Mouse (Mus musculus) kidney, postnatal 10 days (tissue): ENCODE measurements around the gene Gm44503.
A peak's percentile ranks its signal among the peaks of the same experiment; 100 is the strongest.

Experiments
- DNase-seq: peaks from one replicate; pipeline ENCODE4 v3.0.0; 2021; ENCODE audit warnings: mixed read lengths

The Gm44503 gene

DNA sequence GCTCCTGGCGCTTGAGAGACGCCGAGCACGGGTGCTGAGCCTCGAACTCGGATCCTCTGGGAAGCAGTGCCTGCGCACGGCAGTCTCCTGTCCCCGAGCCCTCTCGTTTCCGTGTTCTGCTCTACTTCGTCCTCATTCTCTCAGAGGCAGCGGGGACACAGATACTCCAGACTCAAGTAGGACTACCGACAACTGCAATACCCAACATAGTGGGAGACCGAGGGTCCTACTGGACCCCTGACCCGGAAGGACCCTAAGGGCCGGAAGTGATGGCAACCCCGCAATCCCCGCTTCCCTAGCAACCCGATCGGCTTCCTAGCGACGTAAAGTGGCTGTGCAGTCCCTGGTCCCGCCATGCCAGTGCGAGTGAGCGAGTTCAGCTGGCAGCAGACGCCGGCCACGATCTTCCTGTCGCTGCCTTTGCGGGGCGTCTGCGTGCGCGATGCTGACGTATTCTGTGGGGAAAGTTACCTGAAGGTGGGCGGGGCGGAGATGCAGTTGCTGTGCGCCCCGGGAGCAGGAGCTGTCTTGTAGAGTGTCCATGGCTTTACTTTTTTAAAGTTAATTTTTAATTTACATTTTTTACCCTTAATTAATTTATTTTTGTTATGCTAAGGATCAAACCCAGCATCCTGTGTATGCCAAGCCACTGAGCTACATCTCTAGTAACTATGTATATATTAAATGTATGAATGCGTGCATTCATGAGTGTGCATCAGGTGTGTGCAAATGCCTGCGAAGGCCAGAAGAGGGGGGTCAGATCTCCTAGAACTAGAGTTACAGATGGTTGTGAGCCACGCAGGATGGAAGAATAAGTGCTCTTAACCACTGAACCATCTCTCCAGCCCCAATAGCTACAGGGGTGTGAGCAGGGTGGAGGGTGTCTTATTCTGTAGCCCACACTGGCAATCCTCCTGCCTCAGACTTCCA, at the start of gene Gm44503, which contains the start of gene Dyx1c1:
Gene Gm44503, plus strand, starts transcription at position 332 of the 930 bp plus-strand sequence.
Gene Dyx1c1, plus strand, starts transcription at position 265 of the 930 bp plus-strand sequence.
- DNase-seq: peak; percentile 89

DNA sequence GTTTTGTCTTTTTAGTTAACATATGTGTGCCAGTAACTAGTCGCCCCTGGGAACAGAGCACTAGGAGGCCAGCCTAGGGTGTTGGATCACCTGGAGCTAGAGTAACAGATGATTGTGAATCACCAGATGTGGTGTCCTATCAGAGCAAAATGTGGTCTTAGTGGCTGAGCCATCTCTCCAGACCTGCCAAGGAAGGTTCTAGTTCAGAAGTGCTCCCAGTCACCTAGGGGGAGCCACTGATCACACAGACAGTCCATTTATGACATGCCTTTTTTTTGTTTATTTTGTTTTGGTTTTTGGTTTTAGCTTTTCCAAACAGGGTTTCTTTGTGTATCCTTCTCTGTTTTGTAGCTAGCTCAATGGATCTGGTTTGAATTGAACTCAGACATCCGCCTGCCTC, 47.3 kb upstream of the Gm44503 start:
- DNase-seq: no peak

DNA sequence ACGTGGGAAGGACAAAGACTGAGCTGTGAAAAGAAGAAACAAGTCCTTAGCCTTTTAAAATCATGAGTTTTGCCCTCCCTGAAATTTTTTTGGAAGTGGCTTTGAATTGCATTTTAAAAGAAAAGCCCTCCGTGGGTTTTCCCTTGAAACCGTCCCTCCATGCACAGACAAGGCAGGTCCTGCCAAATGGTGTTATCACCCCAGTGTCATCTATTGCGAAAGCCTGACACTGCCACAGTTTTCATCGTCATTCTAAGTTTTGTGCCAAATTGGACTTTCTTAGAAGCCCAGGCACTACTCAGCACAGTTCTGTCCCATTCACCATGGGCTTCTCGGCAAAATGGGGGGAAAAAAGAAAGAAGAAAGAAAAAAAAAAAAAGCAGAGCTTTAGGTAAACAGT, 45.1 kb upstream of the Gm44503 start:
- no peak for DNase-seq

DNA sequence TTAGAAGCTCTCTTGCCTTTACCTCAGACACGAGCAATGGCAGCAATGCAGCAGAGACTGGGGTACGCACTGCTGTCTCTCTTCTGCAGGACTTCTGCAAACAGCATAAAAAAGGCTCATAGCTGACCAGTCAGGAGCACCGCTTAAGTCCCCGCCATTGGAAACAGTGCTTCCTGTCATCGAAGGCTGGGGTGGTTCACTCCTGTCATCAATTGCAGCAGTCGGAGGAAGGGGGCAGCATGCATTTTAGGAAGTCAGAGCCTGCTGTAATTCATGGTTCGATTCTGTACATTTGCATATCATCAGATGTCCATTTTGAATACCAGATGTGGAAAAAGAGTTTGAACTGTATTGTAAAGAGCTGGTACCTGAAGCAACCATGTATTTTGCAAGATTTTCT, 42.9 kb upstream of the Gm44503 start:
- no peak for DNase-seq

DNA sequence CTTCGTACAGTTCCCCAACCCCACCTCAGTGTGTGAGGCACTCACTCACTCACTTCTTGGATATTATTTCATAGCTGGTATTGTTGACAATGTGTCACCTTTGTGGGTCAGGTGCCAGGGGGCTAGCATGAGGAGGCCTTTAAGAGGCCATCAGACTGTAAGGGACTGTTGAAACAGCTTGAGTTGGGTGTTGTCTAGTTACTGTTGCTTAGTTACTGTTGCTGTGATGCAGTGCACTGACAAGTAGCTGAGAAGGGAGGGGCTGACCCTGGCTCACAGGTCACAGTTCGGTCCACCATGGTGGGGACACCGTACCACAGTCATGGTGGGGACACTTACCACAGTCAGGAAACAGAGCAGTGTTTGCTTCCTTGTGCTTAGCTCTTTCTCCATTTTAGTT, 35.6 kb upstream of the Gm44503 start:
- no peak for DNase-seq

DNA sequence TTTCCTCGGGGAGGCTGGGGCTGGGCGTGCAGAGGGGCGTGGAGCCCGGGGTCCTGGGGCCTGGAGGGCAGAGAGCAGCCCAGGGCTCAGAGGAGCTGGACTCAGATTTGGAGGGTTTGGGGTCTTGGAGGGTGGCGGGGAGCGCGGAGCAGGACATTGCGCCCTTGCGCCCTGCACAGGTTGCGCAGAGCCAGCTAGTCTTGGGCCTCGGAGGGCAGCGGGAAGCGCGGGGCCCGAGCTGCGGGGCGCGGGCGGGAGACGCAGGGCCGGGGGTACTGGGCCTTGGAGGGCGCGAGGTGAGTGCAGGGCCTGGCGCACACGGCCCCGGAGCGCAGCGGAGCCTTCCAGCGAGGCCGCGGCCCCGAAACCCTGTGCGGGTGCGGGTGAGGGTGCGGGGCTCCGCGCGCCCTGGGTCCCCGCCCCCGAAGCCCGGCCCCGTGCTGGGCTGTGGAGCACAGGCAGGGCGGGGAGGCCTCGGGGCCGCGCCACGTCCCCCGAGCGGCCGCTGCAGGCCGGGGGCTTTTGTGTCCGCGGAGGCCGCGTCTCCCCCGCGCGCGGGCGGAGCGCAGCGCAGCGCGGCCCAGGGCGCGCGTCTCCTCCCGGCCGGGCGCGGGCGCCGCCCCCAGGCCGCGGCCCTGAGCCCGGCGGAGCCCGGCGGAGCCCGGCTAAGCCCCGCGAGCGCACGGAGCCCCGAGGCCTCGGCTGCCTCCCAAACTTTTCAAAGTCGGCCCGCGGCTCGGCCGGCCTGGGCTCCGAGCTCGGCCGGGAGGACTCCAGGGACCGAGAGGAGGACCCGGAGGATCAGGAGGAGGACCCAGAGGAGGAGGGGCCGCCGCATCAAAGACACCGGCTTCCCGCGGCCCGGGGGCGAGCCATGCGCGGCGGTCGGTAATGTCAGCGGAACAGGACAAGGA, 33.4 kb upstream of the Gm44503 start, which contains the start of gene Pygo1:
Gene Pygo1, plus strand, starts transcription at position 625 of the 914 bp plus-strand sequence.
- DNase-seq: peak; percentile 73

DNA sequence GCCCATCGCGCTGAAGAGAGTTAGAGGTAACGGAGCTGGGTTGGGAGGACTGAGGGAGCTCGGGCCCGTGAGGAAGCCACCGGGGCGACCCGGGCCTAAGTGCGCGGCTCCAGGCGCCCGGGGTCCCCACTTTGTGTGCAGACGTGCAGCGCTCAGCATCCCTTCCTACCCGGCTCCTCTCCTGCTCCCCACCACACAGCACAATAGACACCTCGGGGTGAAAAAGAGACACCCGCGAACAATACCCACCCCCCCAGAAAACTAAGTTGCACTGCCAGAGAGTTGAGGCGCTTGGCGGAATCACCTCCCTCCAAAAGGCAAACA, 32.8 kb upstream of the Gm44503 start:
- DNase-seq: no peak

DNA sequence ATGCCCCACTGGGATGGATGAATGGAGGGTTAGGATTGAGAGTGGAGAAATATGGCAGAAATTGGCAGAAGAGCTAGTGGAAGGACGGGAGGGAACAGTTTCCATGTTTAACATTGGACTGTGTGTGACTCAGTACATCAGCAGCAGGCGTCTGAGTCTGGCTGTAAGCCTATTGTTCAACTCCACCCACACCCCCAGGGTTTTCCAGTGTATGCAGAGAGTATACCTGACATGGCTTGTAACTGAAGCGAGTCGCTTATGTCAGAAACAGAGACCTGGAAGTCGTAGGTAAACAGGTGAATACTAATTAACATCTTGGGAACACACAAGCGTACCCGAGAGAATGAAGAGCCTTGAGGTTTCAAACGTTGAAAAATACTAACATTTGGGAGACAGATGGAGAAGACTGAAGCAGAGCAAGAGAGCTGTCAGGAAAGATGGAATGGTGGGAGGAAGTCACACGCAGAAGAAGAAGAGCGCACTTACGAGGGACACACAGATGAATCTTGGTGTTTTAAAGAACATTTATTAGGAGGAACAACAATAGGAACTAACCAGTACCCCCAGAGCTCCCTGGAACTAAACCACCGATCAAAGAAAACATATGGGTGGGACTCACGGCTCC, 27.4 kb upstream of the Gm44503 start:
- no peak for DNase-seq

DNA sequence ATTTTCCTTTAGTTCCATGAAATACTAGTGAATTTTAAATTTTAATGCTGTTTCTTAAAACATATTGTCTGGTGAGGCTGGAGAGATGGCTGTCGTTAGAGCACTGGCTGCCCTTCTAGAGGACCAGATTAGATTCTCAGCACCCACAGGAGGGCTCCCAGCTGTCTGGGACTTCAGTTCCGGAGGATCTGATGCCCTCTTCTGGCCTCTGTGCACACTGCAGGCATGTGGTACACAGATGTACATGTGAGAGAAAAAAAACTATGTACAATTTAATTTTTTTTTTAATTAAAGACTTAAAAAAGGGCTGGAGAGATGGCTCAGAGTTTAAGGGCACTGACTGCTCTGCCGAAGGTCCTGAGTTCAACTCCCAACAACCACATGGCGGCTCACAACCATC, 23.3 kb upstream of the Gm44503 start:
- peak; percentile 15 for DNase-seq

DNA sequence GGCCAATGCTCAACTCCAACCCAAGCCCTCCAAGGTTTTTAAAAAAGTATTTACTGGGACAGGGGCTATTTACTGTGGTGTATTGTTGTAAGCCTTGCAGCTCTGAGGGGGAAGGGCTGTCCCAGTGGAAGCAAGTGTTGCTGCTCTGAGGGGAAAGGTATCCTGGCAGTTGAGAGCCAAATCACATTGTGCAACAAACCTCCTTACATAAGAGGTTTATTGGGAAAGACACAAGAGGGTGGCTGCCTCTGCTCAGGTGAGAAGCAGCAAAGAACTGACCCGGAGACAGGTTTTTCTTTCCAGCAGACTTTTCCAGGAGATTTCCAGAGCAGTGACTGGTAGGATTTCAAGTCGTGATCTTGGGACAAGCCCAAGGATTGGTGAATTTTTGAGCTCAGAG, 22.4 kb upstream of the Gm44503 start:
- DNase-seq: no peak

DNA sequence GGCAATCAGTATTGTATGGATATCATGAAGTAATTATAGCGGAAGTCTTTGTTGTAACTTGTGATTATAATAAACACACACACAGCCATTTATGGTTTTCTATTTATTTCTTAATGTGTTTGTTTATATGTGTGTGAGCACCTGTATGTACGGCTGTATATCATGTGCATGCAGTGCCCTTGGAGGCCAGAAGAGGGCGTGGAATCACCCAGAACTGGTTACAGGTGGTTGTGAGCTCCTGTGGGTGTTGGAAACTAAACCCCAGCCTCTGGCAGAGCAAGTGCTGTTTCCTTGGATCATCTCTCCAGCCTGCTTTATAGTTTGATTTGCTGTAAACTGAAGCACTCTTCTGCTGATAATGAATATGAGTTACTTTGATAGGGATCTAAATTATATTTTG, 15.2 kb upstream of the Gm44503 start:
- DNase-seq: peak; percentile 22

DNA sequence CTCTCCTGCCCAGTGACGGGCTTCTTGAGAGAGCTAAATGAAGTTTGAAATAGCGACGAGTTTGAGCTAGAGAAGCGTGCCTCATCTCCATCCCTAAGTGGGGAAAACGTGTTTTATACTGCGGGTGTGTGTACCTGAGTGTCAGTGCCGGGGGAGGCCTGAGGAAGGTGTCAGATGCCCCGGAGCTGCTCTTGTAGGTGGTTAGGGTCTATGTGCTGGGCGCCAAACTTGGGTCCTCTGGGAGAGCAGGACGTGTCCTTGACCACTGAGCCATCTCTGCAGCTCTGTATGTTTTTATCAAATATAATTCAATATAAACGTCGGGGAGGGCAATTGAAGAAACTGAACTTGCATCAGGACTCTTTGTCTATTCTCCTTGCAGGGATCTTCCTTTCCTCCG, 14.4 kb upstream of the Gm44503 start:
- no peak for DNase-seq

DNA sequence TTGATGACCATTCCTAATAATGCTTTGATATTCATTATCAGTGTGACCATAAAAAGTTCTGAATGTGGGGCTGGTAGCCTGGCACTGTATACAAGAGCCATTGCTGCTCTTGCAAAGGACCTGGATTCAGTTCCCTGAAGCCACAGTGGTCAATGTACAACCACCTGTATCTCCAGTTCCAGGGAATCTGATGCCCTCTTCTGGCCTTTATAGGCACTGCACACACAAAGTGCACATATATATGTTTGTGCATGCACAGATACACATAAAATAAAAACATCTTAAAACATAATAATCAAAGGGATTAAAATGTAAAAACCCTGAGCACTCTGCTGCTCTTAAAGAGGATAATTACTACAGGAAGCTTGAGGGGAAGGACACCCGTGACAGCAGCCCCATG, 11.6 kb upstream of the Gm44503 start:
- no peak for DNase-seq

DNA sequence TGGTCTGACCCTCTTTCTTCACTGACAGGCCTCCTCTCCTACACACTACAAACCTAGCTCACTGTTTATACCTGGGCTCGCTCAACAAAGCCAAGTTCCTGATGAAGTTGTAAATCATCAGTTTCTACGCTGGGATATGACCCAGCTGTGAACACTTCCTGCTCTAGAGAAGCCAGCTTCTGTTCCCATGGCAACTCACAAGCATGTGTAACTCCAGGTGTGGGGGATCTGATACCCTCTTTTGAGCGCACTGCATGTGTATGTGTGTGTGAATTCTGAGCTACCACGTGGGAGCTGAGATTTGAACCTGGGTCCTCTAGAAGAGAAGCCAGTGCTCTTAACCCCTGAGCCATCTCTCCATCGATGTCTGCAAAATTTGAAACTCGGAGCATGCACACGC, 9.1 kb upstream of the Gm44503 start:
- no peak for DNase-seq

DNA sequence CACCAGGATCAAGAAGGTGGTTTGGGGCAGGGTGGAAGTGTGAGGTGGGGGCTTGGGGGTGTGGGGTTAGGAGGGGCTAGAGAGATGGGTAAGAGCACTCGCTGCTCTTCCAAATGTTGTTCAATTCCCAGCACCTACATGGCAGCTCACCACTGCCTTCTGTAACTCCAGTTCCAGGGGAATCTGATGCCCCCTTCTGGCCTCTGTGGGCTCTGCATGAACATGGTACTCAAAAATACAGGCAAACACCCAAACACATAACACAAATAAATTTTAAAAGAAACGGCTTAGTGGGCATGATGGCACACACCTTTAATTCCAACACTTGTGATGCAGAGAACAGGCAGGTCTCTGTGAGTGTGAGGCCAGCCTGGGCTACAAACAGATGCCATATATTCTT, 3.9 kb upstream of the Gm44503 start:
- DNase-seq: peak; percentile 37

DNA sequence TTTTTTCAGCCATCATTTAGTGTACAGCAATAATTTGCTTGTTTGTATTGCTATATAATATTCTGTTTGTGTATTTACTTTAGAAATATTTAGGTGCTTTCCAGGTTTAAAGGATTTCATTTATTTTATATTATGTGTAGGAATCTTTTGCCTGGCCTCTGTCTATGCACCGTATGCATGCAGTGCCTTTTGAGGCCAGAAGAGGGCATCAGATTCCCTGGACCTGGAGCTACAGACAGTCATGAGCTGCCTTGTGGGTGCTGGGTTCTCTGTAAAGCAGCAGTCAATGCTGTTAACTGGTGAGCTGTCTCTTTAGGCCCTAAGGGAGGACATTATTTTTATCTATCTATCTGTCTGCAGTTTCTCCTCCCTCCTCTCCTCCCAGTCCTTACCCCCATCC, 3.1 kb upstream of the Gm44503 start:
- DNase-seq: peak; percentile 65

DNA sequence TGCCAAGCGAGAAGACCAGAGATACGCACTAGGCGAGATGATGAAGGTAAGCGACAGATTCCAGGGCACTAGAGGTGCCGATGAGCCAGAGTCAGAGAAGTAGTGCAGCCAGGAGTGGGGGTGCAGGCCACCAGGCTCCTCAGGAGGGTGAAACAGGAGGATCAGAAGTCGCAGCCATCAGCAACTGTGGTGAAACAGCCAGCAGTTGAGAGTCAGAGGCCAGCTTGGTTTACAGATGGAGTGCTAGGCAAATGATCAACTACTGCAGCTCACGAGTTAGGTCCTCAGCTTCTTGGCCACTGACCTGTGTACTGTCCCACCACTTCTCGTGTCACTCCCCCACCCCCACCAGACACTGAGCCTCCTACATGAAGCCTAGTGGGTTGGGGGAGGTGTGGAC, 2.7 kb downstream of the Gm44503 start:
- DNase-seq: peak; percentile 50

DNA sequence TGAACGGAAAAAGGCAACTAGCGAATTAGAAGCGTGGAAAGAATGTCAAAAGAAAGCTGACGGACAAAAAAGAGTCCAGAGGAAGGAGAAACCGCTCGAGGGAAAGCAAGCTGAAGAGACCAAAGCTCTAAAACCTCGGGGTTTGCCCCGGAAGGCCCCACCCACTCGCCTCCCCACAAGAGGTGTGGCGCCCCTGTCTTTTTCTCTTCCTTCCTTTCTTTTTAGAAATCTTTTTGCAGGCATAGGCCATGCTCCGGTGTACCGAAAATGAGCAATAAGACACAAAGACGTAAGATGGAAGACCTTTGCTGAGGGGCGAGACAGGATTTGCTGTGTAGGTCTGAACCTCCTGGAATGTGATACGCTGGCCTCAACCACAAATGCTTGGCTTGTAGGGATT, 3.3 kb downstream of the Gm44503 start:
- no peak for DNase-seq

DNA sequence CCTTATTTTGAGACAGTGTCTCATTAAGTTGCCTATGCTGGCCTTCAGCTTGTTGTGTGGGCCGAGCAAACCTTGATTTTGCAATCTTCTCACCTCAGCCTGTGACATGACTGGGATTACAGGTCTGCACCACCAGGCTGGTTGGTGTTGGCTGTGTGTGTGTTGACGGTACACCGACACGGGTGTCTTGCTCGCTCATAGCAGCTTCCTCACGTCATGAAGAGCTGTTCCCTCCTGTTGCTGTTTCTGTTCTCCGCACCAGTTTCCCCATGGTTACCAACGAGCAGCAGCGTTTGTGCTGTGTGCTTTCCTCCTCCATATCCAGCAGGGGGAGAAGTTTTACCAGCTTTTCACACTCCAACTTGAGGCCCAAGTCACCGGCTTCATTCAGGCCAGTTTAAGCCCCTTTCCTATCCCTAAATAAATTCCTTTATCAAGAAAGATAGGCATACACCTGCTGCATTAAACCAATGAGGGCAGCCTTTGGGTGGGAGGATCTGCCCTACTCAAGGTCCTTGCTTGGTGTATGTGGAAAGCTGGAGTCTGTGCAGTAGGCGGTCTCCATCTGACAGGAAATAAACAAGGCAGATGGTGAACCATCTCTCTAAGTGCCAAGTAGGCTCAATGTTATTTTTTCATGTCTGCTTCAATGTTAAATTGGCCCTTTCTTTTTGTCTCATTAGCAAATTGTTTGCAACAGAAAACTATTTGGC, 9.9 kb downstream of the Gm44503 start:
- DNase-seq: peak; percentile 47

DNA sequence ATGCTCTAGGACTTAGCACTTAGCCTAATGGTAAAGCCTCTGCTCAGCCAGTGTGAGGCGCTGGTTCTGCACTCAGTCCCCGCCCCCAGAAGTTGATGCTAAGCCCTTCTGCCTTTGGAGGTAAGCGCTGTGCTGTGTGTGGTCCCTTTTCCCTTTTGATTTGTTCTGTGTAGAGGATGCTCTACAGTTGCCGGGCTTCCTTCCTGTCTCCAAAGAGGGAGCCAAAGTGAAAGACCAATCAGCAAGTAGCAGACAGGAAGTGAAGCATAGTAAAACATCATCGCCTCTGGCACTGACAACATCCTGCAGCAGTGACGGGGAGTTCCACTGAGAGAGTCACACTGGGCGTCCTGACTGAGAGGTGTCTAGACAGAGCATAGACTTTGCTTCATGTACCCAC, 11.2 kb downstream of the Gm44503 start:
- DNase-seq: peak; percentile 35

DNA sequence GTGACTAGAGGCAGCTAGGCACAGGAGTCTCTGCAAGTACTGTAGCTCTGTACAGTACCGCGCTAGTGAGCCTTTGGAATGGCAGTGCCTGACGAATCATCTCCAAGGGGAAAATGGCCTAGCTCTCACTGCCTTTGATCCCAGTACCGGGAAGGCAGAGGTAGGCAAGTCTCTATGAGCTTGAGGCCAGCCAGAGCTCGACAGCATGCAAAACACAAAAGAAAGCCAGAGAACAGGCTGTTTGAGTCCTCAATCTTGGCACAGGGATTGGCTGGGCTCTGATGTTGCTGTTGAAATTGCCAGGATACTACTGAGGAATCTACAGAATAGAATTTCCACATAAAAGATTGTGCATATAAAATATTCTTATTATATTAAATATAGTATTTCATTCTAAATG, 13.8 kb downstream of the Gm44503 start:
- no peak for DNase-seq

DNA sequence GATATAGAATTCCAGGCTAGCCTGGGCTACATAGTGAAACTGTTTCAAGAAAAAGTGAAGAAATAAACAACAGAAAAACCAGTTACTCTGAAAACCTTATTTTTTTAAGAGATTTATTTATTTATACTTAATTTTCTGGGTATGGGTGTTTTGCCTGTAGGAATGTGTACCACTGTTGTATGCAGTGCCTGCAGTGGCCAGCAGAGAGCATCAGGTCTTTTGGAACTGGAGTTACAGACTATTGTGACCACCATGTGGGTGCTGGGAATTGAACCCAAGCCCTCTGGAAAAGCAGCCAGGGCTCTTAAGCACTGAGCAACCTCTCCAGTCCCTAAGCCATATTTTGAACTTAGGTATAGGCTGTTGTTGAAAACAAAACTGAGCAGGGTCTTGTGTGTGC, 14.3 kb downstream of the Gm44503 start:
- no peak for DNase-seq

DNA sequence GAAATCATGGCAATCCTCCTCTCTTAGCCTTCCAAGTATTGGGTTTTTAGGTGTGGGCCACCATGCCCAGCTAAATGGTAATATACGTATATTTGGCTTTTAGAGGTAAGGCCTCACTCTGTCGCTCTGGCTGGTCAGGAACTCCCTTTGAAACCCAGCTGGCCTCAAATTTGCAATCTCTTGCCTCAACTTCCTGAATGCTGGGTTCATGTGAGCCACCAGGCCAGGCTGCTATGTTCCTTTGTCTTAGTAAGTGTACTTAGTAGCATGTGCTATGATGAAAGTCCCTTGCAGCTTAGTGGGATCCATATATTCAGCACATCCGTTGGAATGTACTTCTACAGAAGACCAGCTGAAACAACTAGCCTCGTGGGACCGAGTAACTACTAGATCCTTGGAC, 16.1 kb downstream of the Gm44503 start:
- DNase-seq: no peak
